ENCODE assay signal across 9 mouse cellular contexts in genomic region chr1:150583734-150584133, GRCm38 (mm10).
DNase-seq lines count a peak whose midpoint lies in the region; ATAC-seq lines count a peak whose summit lies in the region.
"Had no signal": no experiment of that assay in that cellular context is flagged by ENCODE, and none has a peak within 500 bp of the region (broad histone marks: within the 10 kb centered on the region; RNA-seq: fewer than 3 reads in every experiment).

No protein-coding gene starts in this region.

- H3K4me2 ChIP-seq in forebrain, embryonic 12.5 days: no peak overlapping the region
- H3K4me2 ChIP-seq in hindbrain, embryonic 14.5 days (replicated peaks): 0 out of 2 replicates have a peak overlapping the region, but pooled peaks have one; percentile 6
- no peak overlapping the region for H3K4me2 ChIP-seq in neural tube, embryonic 12.5 days (replicated peaks)

- DNase-seq in forebrain, embryonic 10.5 days (ENCODE audit: extremely low spot score, low spot score): no peak
- peak; percentile 59 for DNase-seq in embryo, embryonic 10 days (ENCODE audit: low spot score)
- DNase-seq in hindbrain, embryonic 14.5 days (ENCODE audit: low spot score): peak; percentile 37
- no peak for DNase-seq in heart, adult 8-10 months (ENCODE audit: low spot score)
- no peak for DNase-seq in spleen, postnatal 4 days (ENCODE audit: low spot score in 2 of 2)
- no peak for DNase-seq in adrenal gland, adult 8-10 months
- DNase-seq: kidney, postnatal 10 days had no signal

- H3K36me3 ChIP-seq in forebrain, embryonic 12.5 days (replicated peaks): no peaks in the 10 kb centered on the region
- H3K36me3 ChIP-seq in forebrain, embryonic 10.5 days (replicated peaks): peaks cover 4% of the 10 kb centered on the region; the same call in 1 of the 2 replicates
- no peaks in the 10 kb centered on the region for H3K36me3 ChIP-seq in hindbrain, embryonic 14.5 days (replicated peaks; ENCODE audit: control insufficient read depth, insufficient read depth)
- H3K36me3 ChIP-seq in neural tube, embryonic 12.5 days: no peaks in the 10 kb centered on the region

- 0 out of 2 replicates have a peak, but pooled peaks cover 6% of the 10 kb centered on the region for H3K4me1 ChIP-seq in forebrain, embryonic 12.5 days
- H3K4me1 ChIP-seq in forebrain, embryonic 10.5 days: peaks cover 12% of the 10 kb centered on the region
- no peaks in the 10 kb centered on the region for H3K4me1 ChIP-seq in hindbrain, embryonic 14.5 days (replicated peaks; ENCODE audit: control insufficient read depth, insufficient read depth, low read length)
- 0 out of 2 replicates have a peak, but pooled peaks cover 9% of the 10 kb centered on the region for H3K4me1 ChIP-seq in neural tube, embryonic 12.5 days

- 39% methylated on average over 8 of the region's 8 CpGs for WGBS in forebrain, embryonic 12.5 days
- 59% methylated on average over 8 of the region's 8 CpGs for WGBS in forebrain, embryonic 10.5 days
- 34% methylated on average over 8 of the region's 8 CpGs for WGBS in hindbrain, embryonic 14.5 days
- WGBS in neural tube, embryonic 12.5 days: 38% methylated on average over 8 of the region's 8 CpGs

- H3K9ac ChIP-seq in forebrain, embryonic 12.5 days: no peak overlapping the region
- no peak overlapping the region for H3K9ac ChIP-seq in hindbrain, embryonic 14.5 days
- H3K9ac ChIP-seq in neural tube, embryonic 12.5 days: no peak overlapping the region

- ATAC-seq in forebrain, embryonic 12.5 days (ENCODE audit: low FRiP score): 0 out of 2 replicates have a peak, but pooled peaks have one; percentile 34
- peak; percentile 63 for ATAC-seq in hindbrain, embryonic 14.5 days (ENCODE audit: low FRiP score)
- ATAC-seq in neural tube, embryonic 12.5 days (ENCODE audit: low FRiP score, low read depth): peak; percentile 79

- H3K4me3 ChIP-seq in forebrain, embryonic 12.5 days (replicated peaks): no peak overlapping the region
- H3K4me3 ChIP-seq in forebrain, embryonic 10.5 days: no peak overlapping the region
- no peak overlapping the region for H3K4me3 ChIP-seq in hindbrain, embryonic 14.5 days (replicated peaks; ENCODE audit: low read length)
- H3K4me3 ChIP-seq in neural tube, embryonic 12.5 days: no peak overlapping the region

- H3K27me3 ChIP-seq in forebrain, embryonic 12.5 days: peaks cover 14% of the 10 kb centered on the region
- peaks cover 82% of the 10 kb centered on the region for H3K27me3 ChIP-seq in forebrain, embryonic 10.5 days (ENCODE audit: poor library complexity, severe bottlenecking)
- peaks cover 12% of the 10 kb centered on the region; the same call in 1 of the 2 replicates for H3K27me3 ChIP-seq in hindbrain, embryonic 14.5 days (ENCODE audit: control insufficient read depth, insufficient read depth, low read length)
- H3K27me3 ChIP-seq in neural tube, embryonic 12.5 days (replicated peaks): no peaks in the 10 kb centered on the region

- H3K27ac ChIP-seq in forebrain, embryonic 12.5 days: no peak overlapping the region
- no peak overlapping the region; the same call in 1 of the 2 replicates for H3K27ac ChIP-seq in forebrain, embryonic 10.5 days
- no peak overlapping the region for H3K27ac ChIP-seq in hindbrain, embryonic 14.5 days
- no peak overlapping the region for H3K27ac ChIP-seq in neural tube, embryonic 12.5 days

- H3K9me3 ChIP-seq in forebrain, embryonic 12.5 days: no peaks in the 10 kb centered on the region
- H3K9me3 ChIP-seq in forebrain, embryonic 10.5 days: no peaks in the 10 kb centered on the region
- no peaks in the 10 kb centered on the region for H3K9me3 ChIP-seq in hindbrain, embryonic 14.5 days (ENCODE audit: control insufficient read depth, low read length)
- no peaks in the 10 kb centered on the region for H3K9me3 ChIP-seq in neural tube, embryonic 12.5 days

Comparison
In these comparisons a context has a peak if more than half of its experiments do, and no peak if none do; other contexts are left out.
1. DNase-seq: peak in embryo, embryonic 10 days (single experiment) and hindbrain, embryonic 14.5 days (single experiment); none in forebrain, embryonic 10.5 days (single experiment), heart, adult 8-10 months (single experiment), spleen, postnatal 4 days (0 of 2) and adrenal gland, adult 8-10 months (single experiment).
2. Peak in every context shown above with its lines, with median percentiles within 50 percentile points of each other: ATAC-seq.